Comparison of ENCODE assay signal across 13 mouse cellular contexts in the genomic region with DNA sequence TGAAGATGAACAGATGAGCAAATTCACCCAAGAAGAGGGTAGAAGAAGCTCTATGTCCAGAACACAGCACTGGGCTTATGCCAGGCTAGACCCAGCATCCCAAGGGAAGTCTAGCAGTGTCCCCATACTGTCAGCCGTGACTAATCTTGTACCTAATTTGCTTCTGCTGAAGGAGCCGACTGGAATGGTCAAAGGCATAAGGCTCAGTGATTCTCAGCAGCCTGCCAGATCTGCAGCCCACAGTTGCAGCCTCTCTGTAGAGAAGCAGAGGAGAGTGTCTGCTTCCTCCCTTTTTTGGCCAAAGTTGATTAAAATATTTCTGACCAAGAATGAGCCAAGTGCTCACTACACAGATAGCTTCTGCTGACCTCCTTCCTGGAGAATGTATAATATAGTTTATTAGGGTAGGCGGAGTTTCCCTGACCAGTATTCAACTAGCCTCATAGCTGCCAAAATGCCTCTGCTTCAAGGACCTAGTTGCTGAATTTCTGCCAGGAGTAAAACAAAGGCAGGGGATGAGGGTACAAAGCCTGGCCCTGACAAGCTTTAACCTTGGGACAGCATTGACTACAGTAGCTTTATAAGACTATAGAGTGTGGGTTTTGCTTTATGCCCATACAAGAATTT.
DNase-seq lines count a peak whose midpoint lies in the region; ATAC-seq and TF ChIP-seq lines count a peak whose summit lies in the region.
"Had no signal": no experiment of that assay in that cellular context is flagged by ENCODE, and none has a peak within 500 bp of the region (broad histone marks: within the 10 kb centered on the region; RNA-seq: fewer than 3 reads in every experiment).

No protein-coding gene starts in this region.

- DNase-seq in heart, adult 11 months: peak; percentile 82
- no peak for DNase-seq in heart, adult 8-10 months (ENCODE audit: low spot score)
- DNase-seq in kidney, adult 9 months: peak; percentile 16
- no peak for DNase-seq in kidney, postnatal 25 days
- DNase-seq in brain, embryonic 14.5 days (ENCODE audit: low read depth): peak; percentile 49
- DNase-seq in embryonic facial prominence, embryonic 10.5 days (ENCODE audit: low spot score): no peak
- no peak for DNase-seq in left cerebral cortex, adult 11 months (ENCODE audit: low spot score)
- DNase-seq: cerebellum, adult 18-20 months; gastrocnemius, adult 2 months; thymus, adult 2 months had no signal

- H3K4me1 ChIP-seq in intestine, embryonic 16.5 days (ENCODE audit: control insufficient read depth, insufficient read depth, low read length): peaks cover 14% of the 10 kb centered on the region
- H3K4me1 ChIP-seq in embryonic facial prominence, embryonic 10.5 days: no peaks in the 10 kb centered on the region
- H3K4me1 ChIP-seq: hindbrain, embryonic 12.5 days had no signal

- no peaks in the 10 kb centered on the region for H3K36me3 ChIP-seq in intestine, embryonic 16.5 days (ENCODE audit: control insufficient read depth, insufficient read depth, low read length)
- no peaks in the 10 kb centered on the region for H3K36me3 ChIP-seq in embryonic facial prominence, embryonic 10.5 days (replicated peaks)
- H3K36me3 ChIP-seq: hindbrain, embryonic 12.5 days had no signal

- no peak for TF ChIP-seq CTCF in brain, embryonic 14.5 days (IDR thresholded peaks at IDR 0.05; ENCODE audit: borderline replicate concordance, extremely low read depth, insufficient read depth, insufficient read length)

- TF ChIP-seq POLR2A in brain, embryonic 14.5 days (IDR thresholded peaks at IDR 0.05; ENCODE audit: borderline replicate concordance, extremely low read depth, insufficient read depth, insufficient read length, poor library complexity, severe bottlenecking): no peak

- 63% methylated on average over 3 of the region's 3 CpGs for WGBS in intestine, embryonic 16.5 days
- WGBS in embryonic facial prominence, embryonic 10.5 days: 75% methylated on average over 3 of the region's 3 CpGs

- no peaks in the 10 kb centered on the region for H3K27me3 ChIP-seq in intestine, embryonic 16.5 days (replicated peaks; ENCODE audit: control insufficient read depth, insufficient read depth, low read length)
- no peaks in the 10 kb centered on the region for H3K27me3 ChIP-seq in embryonic facial prominence, embryonic 10.5 days (replicated peaks; ENCODE audit: low read depth, poor library complexity, severe bottlenecking)
- H3K27me3 ChIP-seq: hindbrain, embryonic 12.5 days; limb, embryonic 15.5 days had no signal

- ATAC-seq in intestine, embryonic 16.5 days: 0 out of 2 replicates have a peak, but pooled peaks have one; percentile 55

- no peak overlapping the region for H3K4me3 ChIP-seq in intestine, embryonic 16.5 days (ENCODE audit: low read length)
- H3K4me3 ChIP-seq in embryonic facial prominence, embryonic 10.5 days: no peak overlapping the region
- H3K4me3 ChIP-seq: gastrocnemius, adult 2 months; hindbrain, embryonic 12.5 days; limb, embryonic 15.5 days had no signal

- peak overlapping the region; percentile 66 for H3K27ac ChIP-seq in intestine, embryonic 16.5 days (ENCODE audit: low read length)
- H3K27ac ChIP-seq in embryonic facial prominence, embryonic 10.5 days (replicated peaks): no peak overlapping the region
- H3K27ac ChIP-seq: gastrocnemius, adult 2 months; hindbrain, embryonic 12.5 days; limb, embryonic 15.5 days had no signal

- H3K4me2 ChIP-seq in intestine, embryonic 16.5 days (ENCODE audit: low read depth, low read length): no peak overlapping the region
- H3K4me2 ChIP-seq: hindbrain, embryonic 12.5 days; limb, embryonic 15.5 days had no signal

- H3K9me3 ChIP-seq in intestine, embryonic 16.5 days (ENCODE audit: control insufficient read depth, low read length): no peaks in the 10 kb centered on the region
- no peaks in the 10 kb centered on the region for H3K9me3 ChIP-seq in embryonic facial prominence, embryonic 10.5 days
- H3K9me3 ChIP-seq: hindbrain, embryonic 12.5 days; limb, embryonic 15.5 days had no signal

- no peak overlapping the region for H3K9ac ChIP-seq in intestine, embryonic 16.5 days (ENCODE audit: low read depth, low read length)
- H3K9ac ChIP-seq: hindbrain, embryonic 12.5 days; limb, embryonic 15.5 days had no signal

Comparison
In these comparisons a context has a peak if more than half of its experiments do, and no peak if none do; other contexts are left out.
1. DNase-seq: peak in heart, adult 11 months (single experiment), kidney, adult 9 months (single experiment) and brain, embryonic 14.5 days (single experiment); none in heart, adult 8-10 months (single experiment), kidney, postnatal 25 days (0 of 2), embryonic facial prominence, embryonic 10.5 days (single experiment) and left cerebral cortex, adult 11 months (single experiment).